Mouse (Mus musculus): ENCODE measurements around the gene Arhgef28.
"Not testable (repeated sequence)": the region's sequence is repeated elsewhere in the genome, so short reads cannot be mapped to it uniquely, and the experiment has no call there.

Arhgef28 gene

DNA sequence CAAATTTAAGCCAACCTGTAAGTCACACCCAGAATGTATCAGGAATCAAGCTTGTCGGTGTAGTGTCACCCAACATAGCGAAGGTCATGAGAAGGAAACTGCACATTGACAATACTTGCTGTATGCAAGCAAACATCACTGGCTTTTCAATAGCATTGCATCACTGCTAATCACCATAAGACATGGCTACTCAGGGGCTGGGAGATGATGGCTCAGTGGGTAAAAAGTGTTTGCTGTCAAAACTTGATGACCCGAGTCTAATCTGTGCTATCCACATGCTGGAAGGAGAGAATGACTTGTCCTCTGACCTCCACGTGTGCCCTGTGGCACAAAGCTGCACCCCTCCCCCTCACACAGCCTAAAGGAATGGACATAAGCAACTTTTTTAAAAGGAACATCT, 133.0 kb downstream of the Arhgef28 start:
- DNase-seq (ENCODE audit: low spot score), result no peak

DNA sequence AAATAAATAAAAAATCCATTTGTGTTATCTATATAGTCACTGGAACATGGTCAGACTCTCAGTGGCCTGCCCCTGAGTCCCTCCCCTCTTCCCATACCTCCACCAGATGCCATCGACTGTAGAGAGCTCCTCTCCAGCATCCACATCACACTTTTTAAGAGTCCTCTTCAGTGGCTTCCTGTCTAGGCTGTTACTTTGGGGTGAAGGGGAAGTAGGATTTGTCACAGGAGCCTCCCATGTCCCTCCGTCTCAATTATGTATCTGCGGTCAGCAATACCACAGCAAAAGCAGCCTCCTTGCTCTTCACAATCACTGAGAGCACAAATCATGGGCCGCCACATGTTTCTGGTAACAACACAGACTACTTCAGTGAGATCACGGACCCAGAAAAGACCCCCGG, 135.8 kb downstream of the Arhgef28 start:
- no peak for DNase-seq (ENCODE audit: low spot score)

DNA sequence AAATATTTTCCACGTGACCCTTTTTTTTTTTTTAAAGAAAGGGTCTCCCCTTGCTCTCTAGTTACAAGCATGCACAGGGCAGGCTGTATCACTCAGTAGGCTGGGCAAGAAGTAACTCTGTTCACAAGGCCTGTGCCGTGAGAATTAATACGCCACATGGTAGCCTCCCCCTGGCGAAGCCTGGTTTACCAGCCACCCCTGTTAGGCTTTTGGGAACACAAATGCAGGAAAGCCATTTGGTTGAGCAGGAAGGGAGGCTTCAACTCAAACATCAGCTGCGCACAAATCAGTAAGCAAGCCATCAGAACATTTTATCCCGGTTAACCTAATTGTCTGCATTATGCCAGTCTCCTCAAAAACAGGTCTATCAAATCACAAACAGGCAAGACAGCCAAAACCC, 136.6 kb downstream of the Arhgef28 start:
- no peak for DNase-seq (ENCODE audit: low spot score)

DNA sequence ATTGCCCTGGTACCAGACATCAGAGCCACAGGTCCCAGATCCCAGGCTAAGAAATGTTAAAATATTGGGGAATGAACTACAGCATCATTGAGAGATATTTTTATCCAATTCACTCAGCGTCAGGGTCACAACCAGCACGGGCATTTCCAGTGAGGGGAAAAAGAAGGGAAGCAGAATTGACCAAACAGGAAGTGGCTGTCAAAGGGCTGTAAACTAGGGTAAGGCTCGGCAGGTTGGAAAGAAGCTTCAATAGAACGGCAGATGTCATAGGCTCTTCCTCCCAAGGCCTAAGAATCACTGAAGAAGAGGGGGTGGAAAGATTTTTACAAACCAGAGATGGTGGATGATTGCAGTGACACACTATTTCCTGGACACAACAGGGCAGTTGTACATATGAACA, 143.4 kb downstream of the Arhgef28 start:
- no peak for DNase-seq (ENCODE audit: low spot score)

DNA sequence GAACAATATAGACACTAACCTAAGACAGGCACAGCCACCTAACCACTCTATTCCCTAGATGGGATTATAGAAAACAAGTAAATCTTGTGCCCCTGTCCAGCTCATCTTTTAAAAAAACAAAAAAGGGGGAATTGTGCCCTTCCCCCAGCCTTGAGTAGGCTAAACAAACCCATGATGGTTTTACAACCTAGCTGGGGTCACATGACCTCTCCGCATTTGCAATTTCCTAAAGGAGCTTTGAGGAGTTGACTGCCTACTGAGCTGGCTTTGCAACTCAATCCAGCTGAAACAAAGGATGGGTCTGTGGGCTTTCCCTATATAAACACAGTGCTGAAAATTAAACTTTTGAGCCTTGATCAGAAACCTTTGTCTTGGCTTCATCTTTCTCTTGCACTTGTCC, 146.1 kb downstream of the Arhgef28 start:
- not testable (repeated sequence) for DNase-seq (ENCODE audit: low spot score)

DNA sequence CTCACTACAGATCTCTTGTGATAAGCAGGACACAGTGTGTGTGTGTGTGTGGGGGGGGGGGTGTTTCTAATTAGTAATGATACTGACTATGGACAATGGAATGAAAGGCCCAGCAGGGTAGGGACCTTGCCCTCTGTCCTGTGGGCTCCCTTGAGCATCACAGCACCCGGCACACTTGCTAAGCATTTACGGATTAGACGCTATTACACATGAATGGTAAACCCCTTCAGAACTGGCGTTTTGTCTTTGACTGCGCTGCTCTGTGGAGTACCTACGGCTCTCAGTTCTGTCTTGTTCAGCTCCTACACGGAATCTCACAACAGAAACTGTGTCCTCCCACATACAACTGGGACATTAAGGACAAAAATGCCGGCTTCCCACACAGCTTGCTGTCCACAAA, 151.0 kb downstream of the Arhgef28 start:
- no peak for DNase-seq (ENCODE audit: low spot score)

DNA sequence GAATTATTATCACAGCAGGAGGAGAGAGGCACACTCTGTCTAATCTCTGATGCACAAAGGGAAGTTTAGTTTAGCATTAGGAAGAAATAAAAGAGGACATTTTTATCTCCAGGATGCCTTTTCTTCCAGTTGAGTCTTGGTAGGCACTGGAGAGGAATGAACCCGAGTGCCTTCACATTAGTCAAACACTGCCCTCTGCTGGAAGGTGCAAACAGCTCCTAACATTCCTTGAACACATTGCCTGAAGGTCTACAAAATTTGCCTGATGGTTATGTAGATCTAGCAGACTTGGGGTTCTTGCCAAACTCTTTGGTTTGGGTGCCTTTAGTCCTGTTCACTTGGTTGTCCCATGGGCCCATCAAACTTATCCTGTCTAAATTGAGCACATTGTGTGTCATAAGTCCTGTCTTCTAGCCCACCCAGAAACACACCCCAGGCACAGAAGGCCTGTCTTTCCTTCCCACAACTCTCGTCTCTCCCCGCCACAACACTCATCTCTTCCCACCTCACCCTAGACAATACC, 165.6 kb downstream of the Arhgef28 start:
- peak; percentile 47 for DNase-seq (ENCODE audit: low spot score)

DNA sequence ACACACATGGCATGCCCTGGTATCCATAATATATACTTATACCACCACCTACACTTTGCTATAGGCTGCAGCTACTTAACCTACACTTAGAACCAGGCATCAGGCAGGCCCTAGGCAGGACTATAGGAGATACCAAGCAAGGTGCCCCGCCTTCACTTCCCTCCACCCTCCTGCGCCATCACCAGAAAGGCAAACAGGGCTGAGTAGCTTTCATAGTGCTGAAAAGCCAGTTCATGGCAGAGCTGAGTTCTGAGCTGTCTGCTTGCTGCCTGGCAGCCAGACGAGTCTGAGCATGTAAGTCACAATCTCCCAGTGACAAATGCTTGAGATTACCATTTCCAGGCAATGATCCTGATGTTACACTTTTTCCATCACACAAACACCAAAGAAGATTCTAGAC, 167.5 kb downstream of the Arhgef28 start:
- peak; percentile 56 for DNase-seq (ENCODE audit: low spot score)

DNA sequence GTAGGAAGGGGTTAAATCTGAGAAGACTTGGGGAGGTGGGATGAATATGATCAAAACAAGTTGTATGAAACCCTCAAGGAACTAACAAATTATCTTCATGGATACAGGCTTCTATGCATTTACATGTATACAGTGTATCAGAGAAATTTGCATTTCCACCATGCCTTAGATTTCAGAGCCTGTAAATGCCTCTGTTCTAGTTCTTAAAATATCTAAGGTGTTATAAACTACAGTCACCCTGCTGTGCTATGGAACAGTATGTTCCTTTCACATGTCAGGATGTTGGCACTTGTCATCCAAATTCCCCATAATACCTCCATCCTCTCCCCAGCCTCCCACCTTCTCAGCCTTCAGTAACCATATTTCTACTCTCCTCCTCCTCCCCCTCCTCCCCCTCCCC, 168.5 kb downstream of the Arhgef28 start:
- DNase-seq (ENCODE audit: low spot score), result no peak

DNA sequence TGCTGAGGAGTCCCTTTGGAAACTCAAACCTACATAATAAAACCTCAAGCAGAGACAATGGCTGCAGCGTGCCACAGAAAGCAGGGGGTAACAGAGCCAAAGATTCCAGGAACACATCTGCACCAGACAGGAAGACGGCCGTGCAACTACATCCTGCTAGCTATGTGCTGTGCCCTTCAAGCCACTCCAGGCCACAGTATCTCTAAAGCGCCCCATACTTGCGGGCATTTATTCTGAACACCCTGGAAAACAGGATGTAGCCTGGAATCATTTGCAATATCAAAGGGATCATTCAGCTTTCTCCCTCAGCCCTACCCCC, 174.6 kb downstream of the Arhgef28 start:
- DNase-seq (ENCODE audit: low spot score), result no peak

DNA sequence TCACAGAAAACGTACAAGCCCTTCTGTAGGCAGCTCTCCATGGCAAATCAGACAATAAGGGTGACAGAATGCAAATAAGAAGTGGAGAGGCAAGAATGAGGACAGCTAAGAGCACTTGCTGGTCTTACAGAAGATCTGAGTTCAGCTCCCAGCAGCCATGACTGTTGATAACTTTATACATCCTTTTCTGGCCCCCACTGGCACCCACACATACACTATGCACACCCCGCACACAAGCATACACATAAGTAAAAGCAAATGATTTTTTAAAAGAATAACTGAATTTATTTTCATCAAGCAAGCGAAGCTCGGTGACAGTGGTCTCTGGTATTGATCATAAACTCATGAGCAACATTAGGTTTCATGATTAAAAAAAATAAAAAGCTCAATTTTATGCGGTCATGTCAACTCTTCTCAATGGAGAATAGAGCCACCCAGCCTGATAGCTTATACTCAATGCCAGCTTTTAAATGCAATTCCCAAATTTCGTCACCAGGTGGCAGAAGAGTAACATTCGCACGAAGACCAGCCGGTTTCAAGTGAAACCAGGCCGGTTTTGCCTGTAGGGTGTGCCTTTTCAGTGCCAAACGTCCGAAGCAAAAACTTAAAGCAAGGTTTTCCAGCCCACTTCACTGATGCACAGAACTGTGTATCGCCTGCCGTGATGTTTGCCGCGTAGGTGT, 175.1 kb downstream of the Arhgef28 start:
- peak; percentile 87 for DNase-seq (ENCODE audit: low spot score)

DNA sequence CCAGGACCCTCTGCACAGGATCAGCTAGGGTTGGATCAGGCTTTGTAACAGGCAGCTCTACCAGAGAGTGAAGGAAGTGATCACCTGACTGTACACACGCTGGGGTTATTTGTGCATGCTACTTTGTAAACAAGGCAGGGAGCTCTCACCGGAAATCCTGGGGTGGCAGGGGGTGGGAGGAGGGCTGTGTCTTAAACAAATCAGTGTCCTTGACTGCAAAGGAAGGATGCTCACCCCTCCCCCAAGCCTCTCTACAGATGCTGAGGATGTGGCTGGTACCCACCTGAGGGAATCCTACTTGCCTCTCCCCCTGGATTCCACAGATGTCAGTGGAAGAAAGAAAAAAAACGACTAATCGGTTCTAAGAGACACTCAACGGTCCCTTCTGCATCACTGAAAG, 176.2 kb downstream of the Arhgef28 start:
- DNase-seq (ENCODE audit: low spot score), result no peak

DNA sequence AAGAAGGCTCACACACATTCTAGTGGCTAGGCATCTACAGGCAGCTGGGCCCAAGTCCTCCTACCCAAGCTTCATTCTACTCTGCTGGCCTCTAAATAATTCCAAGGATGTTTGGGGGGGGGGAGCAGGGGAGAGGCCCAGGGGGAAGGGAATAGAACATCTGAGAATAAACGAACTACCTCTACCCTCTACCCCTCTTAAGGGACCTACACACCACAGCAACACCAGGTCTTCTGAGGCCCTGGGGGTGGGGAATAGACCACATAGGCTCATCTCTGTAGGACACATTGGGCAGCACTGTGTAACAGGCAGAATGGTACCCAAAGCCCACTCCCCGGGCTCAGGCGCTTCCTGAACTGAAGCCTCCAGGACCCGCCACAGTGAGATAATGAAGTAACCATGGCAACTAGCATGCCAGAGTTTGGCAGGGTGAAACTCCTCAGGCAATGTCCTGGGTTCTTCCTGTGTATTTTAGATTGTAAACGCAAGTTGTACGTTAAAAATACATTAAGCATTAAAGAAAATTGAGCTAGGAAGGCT, 177.5 kb downstream of the Arhgef28 start:
- no peak for DNase-seq (ENCODE audit: low spot score)

DNA sequence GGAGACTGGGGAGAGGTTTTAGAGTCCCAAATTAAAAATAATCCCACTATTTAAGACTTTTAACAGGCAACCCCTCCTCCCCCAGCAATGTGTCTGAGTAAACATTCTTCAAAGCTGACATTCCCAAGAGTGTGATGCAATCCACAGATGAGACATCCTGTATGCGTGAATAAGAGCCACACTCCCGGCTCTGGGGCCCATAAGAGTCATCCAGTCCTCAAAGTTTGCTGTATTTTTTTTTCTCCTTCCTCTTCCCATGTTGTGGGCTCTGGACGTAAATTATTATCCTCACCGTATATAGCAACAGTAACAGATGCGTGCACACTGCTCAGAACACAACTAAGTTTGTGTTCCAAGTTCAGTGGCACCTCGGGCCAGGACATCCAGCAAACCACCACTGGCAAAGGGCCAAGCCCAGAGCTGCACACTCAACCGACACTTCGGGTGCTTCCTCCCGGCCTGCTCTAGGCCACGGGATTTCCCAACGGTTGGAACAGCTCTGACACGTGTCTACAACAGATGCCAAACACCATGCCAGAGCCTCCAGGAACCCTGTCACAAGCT, 178.5 kb downstream of the Arhgef28 start:
- DNase-seq (ENCODE audit: low spot score), result peak; percentile 62

DNA sequence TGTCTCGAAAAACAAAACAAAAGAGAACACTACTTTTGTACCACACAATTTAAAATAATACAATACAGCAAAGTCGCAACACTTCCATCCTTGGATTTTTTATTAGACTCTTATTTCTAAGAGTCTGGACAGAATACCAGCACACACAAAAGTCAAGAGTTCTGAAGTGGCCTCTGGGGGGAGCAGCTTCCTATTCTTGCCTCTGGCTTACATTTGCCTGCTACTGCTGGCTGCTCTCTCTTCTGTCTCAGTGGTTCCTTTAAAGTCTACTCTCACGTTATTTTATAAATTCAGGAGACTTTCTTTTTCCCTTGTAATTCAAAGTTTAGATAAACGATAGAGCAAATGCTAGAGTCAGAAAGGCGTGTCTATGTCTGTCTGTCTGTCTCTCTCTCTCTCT, 179.1 kb downstream of the Arhgef28 start:
- DNase-seq (ENCODE audit: low spot score), result peak; percentile 31

DNA sequence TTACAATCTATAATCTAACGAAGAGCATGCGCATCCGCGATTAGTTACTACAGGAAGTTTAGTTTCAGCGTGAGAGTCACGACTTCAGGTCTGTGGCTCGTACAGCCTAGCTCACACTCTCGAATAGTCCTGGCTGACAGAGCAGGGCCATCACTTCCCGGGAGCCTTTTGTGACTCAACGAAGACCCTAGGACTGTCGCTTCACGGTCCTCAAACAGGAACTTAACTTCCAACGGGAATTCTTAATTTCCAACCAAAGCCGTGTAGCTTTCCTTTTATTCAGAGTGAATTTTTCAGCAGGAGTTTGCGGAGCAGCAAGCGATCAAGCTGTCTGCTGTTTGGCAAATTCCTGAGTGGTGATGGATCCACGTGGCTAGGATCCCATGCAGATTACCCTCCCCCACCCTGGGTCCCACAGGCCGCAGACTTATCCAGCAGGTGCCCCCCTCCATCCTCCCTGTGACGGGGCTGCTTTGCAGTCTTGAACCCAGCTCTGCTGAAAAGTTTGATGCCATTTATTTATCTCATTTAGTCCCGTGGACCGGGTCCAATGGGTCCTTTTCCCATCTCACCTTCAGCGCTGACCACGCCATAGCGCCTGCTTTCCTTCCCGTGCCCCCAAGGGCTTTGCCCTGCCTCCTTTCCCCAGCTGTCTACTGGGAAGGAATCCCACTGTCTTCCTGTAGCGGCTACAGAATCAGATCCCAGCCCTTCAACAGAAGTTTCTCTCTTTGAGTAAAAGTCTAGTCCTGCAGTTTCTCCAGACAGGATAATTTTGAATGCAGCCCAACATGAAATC, 180.3 kb downstream of the Arhgef28 start:
- no peak for DNase-seq (ENCODE audit: low spot score)

DNA sequence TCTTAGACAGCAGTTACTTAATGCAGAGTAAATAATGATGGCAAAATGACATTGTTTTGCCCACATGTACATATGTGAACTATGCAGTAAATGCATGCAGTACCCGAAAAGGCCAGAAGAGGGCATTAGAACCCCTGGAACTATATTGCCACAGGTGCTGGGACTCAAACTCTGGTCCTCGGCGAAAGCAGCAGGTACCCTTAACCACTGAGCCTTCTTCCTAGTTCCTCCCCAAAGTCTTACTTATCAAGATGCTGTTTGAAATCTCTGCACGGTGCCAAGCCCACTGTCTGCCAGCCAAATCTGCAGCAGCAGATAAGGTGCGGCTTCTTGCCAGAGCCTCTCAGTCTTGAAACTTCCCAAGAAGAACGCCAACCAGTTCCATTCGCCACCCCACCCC, 181.1 kb downstream of the Arhgef28 start:
- DNase-seq (ENCODE audit: low spot score), result peak; percentile 18

DNA sequence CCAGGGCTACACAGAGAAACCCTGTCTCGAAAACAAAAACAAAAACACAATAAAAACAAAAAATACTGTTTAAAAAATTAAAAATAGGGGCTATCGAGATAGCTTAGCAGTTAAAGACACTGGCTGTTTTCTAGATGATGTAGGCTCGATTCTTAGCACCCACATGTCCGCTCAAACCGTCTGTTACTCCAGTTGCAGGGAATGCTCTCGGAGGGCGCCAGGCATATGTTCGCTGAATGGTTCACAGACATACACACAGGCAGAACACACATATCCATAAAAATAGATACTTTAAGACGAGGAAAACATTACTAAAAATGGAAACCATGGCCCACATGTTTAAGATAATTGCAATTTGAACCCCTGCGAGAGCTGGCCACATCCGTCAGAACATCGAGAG, 181.6 kb downstream of the Arhgef28 start:
- DNase-seq (ENCODE audit: low spot score), result no peak

DNA sequence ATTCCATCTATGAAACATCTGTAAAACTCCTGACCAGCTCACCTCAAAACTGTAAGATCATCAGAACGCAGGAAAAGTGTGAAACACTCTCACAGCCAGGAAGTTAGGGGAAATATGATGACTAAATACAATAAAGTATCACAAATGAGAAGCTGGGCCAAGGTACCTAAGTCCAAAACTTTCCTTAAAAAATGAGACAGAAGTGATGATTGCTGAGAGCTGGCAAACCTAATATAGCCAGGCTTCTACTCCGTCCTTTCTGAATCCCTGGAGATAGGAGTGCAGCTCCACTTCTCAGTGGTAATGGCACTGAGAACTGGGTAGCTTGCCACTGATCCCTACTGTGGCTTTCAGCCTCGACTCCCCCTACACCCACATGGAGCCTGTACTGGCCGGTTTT, 184.3 kb downstream of the Arhgef28 start:
- DNase-seq (ENCODE audit: low spot score), result no peak

DNA sequence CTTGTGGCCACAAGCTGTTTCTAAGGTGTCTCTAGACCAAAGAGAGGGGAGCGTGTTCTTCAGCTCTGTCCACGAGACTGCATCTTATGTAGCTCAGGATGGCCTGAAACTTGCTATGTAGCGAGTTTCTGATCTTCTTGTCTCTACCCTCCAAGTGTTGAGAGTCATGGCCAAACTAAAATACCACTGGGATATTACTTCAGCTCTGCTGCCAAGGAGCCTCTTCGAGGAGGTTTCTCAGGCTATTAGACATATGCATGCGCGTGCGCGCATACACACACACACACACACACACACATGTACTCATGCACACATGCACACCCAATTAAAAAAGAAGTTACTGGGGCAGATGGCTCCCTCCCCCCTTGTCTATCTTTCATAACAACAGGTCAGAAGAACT, 187.4 kb downstream of the Arhgef28 start:
- not testable (repeated sequence) for DNase-seq (ENCODE audit: low spot score)

DNA sequence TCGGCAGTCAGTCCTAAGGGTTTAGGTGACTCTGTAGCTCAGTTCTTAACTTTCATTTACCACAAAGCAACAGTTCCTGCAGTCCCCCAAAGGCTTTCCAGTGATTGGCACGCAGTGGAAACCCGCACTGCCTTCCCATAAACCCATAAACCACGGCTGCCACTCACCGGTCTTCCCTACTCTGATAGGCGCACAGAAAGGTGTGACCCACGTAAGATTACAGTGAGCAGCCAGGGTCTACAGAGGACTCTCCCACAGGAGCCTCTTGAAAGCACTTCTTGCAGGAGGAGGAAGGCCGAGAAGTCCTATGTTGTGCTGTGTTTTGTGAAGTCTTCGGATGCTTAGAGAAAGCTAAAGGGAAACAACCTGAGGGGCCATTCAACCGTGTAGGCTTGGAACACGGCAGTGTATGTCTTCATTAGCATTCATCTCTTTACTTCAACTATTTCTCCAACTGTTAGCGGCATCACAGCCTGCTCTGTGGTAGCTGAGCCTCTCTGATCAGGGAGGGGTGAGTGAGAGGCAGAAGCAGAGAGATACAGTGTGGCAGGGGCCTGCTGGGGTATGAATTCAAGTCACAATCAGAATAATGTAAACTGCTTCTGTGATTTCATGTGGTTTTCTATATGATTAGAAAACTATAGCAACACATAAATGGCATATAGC, 189.2 kb downstream of the Arhgef28 start:
- no peak for DNase-seq (ENCODE audit: low spot score)

Measured in urinary bladder, postnatal 14 days (tissue).